Mouse (Mus musculus) lung, embryonic 15.5 days (tissue): ENCODE measurements around the gene Rragd. TPM values are rescaled to one million over a fixed set of nuclear protein-coding genes. Genes with fewer than 3 reads are reported as not detected.
"Not testable (repeated sequence)": the region's sequence is repeated elsewhere in the genome, so short reads cannot be mapped to it uniquely, and the experiment has no call there.

Experiments
- ATAC-seq: fragments of 200-750 bp; cut with Nextera tagmentation; 2 replicates; pipeline ENCODE4 v1.8.0; 2017; ENCODE audit warnings: moderate number of reproducible peaks, borderline replicate concordance; ENCODE audit not compliant: low FRiP score, low TSS enrichment; ENCODE audit errors: extremely low read depth
- H3K27ac ChIP-seq: fragments of 300-500 bp; sonication (generic); 2 replicates; pipeline ENCODE4 v1.5.1; 2015; ENCODE audit warnings: moderate library complexity, mild to moderate bottlenecking, inconsistent platforms
- H3K27me3 ChIP-seq: fragments of 300-500 bp; sonication (generic); 2 replicates; pipeline ENCODE4 v1.6.1; 2015; ENCODE audit warnings: inconsistent platforms
- H3K36me3 ChIP-seq: fragments of 300-500 bp; sonication (generic); 2 replicates; pipeline ENCODE4 v1.6.1; 2015; ENCODE audit warnings: inconsistent platforms
- H3K4me1 ChIP-seq: fragments of 300-500 bp; sonication (generic); 2 replicates; pipeline ENCODE4 v1.6.1; 2015; ENCODE audit warnings: inconsistent platforms
- H3K4me2 ChIP-seq: fragments of 300-500 bp; sonication (generic); 2 replicates; pipeline ENCODE4 v1.6.1; 2015; ENCODE audit warnings: inconsistent platforms, mild to moderate bottlenecking, moderate library complexity
- H3K4me3 ChIP-seq: fragments of 300-500 bp; sonication (generic); 2 replicates; pipeline ENCODE4 v1.5.1; 2015; ENCODE audit warnings: mild to moderate bottlenecking, inconsistent platforms
- H3K9ac ChIP-seq: fragments of 300-500 bp; sonication (generic); 2 replicates; pipeline ENCODE4 v1.6.1; 2015; ENCODE audit warnings: inconsistent platforms
- H3K9me3 ChIP-seq: fragments of 300-500 bp; sonication (generic); 2 replicates; pipeline ENCODE4 v1.6.1; 2016; ENCODE audit warnings: inconsistent platforms
- WGBS: fragments of 180-500 bp; shearing (Covaris S2); methylation state at CpG from one replicate; pipeline ENCODE4 v1.1.7; 2015; 5-methylcytosine and 5-hydroxymethylcytosine counted together
- polyA plus RNA-seq: library from polyadenylated mRNA; unstranded; fragments of >200 nt; fragmentation: Nextera tagmentation; extraction: Ambion mirVana; gene quantifications from 2 replicates; pipeline ENCODE4 v1.2.1, GENCODE M21; 2015

Gene Rragd
- polyA plus RNA-seq, 1 experiment from 2014 or later = 2.7 TPM

GRCm38 (mm10) chr4:32989346-32989745, 6.5 kb downstream of the Rragd start:
- Histone ChIP-seq H3K9me3 (no peaks in the 10 kb centered on the region), H3K4me2 (no peak overlapping the region), H3K9ac (no peak overlapping the region), H3K4me3 (no peak overlapping the region), H3K27ac (no peak overlapping the region), H3K36me3 (no peaks in the 10 kb centered on the region), H3K4me1 (peaks cover 6% of the 10 kb centered on the region), H3K27me3 (peaks cover 20% of the 10 kb centered on the region; the same call in 1 of the 2 replicates)
- no peak for ATAC-seq
- 68% methylated on average over 2 of the region's 2 CpGs for WGBS

- no peak for ATAC-seq
- no peaks in the 10 kb centered on the region for H3K9me3 ChIP-seq
- WGBS = 59% methylated on average over 3 of the region's 3 CpGs
- H3K4me1 ChIP-seq = no peaks in the 10 kb centered on the region
- H3K27me3 ChIP-seq = no peaks in the 10 kb centered on the region
- no peak overlapping the region for H3K9ac ChIP-seq
- no peak overlapping the region for H3K4me3 ChIP-seq
- no peaks in the 10 kb centered on the region for H3K36me3 ChIP-seq
- H3K27ac ChIP-seq = no peak overlapping the region
- no peak overlapping the region for H3K4me2 ChIP-seq
Measured at GRCm38 (mm10) chr4:32994168-32994567, 11.3 kb downstream of the Rragd start.

- Histone ChIP-seq H3K4me3 (no peak overlapping the region), H3K27ac (no peak overlapping the region), H3K9me3 (no peaks in the 10 kb centered on the region), H3K9ac (no peak overlapping the region), H3K27me3 (no peaks in the 10 kb centered on the region), H3K4me2 (no peak overlapping the region), H3K4me1 (no peaks in the 10 kb centered on the region), H3K36me3 (no peaks in the 10 kb centered on the region)
- no peak for ATAC-seq
- WGBS = 91% methylated on average over 5 of the region's 5 CpGs
Measured at GRCm38 (mm10) chr4:32996083-32996482, 13.2 kb downstream of the Rragd start.

GRCm38 (mm10) chr4:32997571-32997970, 14.7 kb downstream of the Rragd start:
- no peaks in the 10 kb centered on the region for H3K9me3 ChIP-seq
- no peaks in the 10 kb centered on the region for H3K4me1 ChIP-seq
- H3K36me3 ChIP-seq = no peaks in the 10 kb centered on the region
- WGBS = 76% methylated on average over 5 of the region's 5 CpGs
- H3K4me2 ChIP-seq = no peak overlapping the region
- no peak overlapping the region for H3K27ac ChIP-seq
- no peak overlapping the region for H3K4me3 ChIP-seq
- no peaks in the 10 kb centered on the region for H3K27me3 ChIP-seq
- no peak overlapping the region for H3K9ac ChIP-seq
- no peak for ATAC-seq

GRCm38 (mm10) chr4:32998996-32999395, 16.2 kb downstream of the Rragd start:
- H3K4me2 ChIP-seq = no peak overlapping the region
- H3K4me3 ChIP-seq = no peak overlapping the region
- no peaks in the 10 kb centered on the region for H3K27me3 ChIP-seq
- H3K9me3 ChIP-seq = no peaks in the 10 kb centered on the region
- 92% methylated on average over 8 of the region's 8 CpGs for WGBS
- no peaks in the 10 kb centered on the region for H3K4me1 ChIP-seq
- no peaks in the 10 kb centered on the region for H3K36me3 ChIP-seq
- no peak overlapping the region for H3K9ac ChIP-seq
- H3K27ac ChIP-seq = no peak overlapping the region
- no peak for ATAC-seq

GRCm38 (mm10) chr4:33002081-33002480, 19.2 kb downstream of the Rragd start:
- WGBS = 71% methylated on average over 3 of the region's 3 CpGs
- Histone ChIP-seq H3K9me3 (no peaks in the 10 kb centered on the region), H3K4me3 (no peak overlapping the region), H3K9ac (no peak overlapping the region), H3K27me3 (no peaks in the 10 kb centered on the region), H3K36me3 (no peaks in the 10 kb centered on the region), H3K4me1 (no peaks in the 10 kb centered on the region), H3K4me2 (no peak overlapping the region), H3K27ac (no peak overlapping the region)
- ATAC-seq = no peak

- not testable (repeated sequence) for H3K9me3 ChIP-seq, ATAC-seq, H3K27me3 ChIP-seq, H3K4me2 ChIP-seq, H3K9ac ChIP-seq, H3K4me3 ChIP-seq, H3K36me3 ChIP-seq, H3K4me1 ChIP-seq, H3K27ac ChIP-seq
- 89% methylated on average over 10 of the region's 10 CpGs for WGBS
Measured at GRCm38 (mm10) chr4:33005595-33006470, 23.0 kb downstream of the Rragd start.

GRCm38 (mm10) chr4:33006844-33007243, 24.0 kb downstream of the Rragd start:
- Histone ChIP-seq H3K4me2 (no peak overlapping the region), H3K4me1 (no peaks in the 10 kb centered on the region), H3K9me3 (no peaks in the 10 kb centered on the region), H3K27me3 (no peaks in the 10 kb centered on the region), H3K4me3 (no peak overlapping the region), H3K9ac (no peak overlapping the region), H3K27ac (no peak overlapping the region), H3K36me3 (no peaks in the 10 kb centered on the region)
- 84% methylated on average over 11 of the region's 11 CpGs for WGBS
- no peak for ATAC-seq

GRCm38 (mm10) chr4:33007443-33008217, 24.8 kb downstream of the Rragd start:
- no peaks in the 10 kb centered on the region for H3K9me3 ChIP-seq
- 63% methylated on average over 9 of the region's 9 CpGs for WGBS
- no peak overlapping the region for H3K4me2 ChIP-seq
- no peaks in the 10 kb centered on the region for H3K36me3 ChIP-seq
- H3K27me3 ChIP-seq = no peaks in the 10 kb centered on the region
- H3K4me1 ChIP-seq = no peaks in the 10 kb centered on the region
- H3K4me3 ChIP-seq = no peak overlapping the region
- no peak overlapping the region for H3K9ac ChIP-seq
- ATAC-seq = no peak
- no peak overlapping the region for H3K27ac ChIP-seq

GRCm38 (mm10) chr4:33010078-33010477, 27.2 kb downstream of the Rragd start:
- ATAC-seq = no peak
- Histone ChIP-seq H3K4me3 (no peak overlapping the region), H3K9me3 (no peaks in the 10 kb centered on the region), H3K27ac (no peak overlapping the region), H3K27me3 (no peaks in the 10 kb centered on the region), H3K36me3 (no peaks in the 10 kb centered on the region), H3K4me2 (no peak overlapping the region), H3K4me1 (no peaks in the 10 kb centered on the region), H3K9ac (no peak overlapping the region)
- WGBS = 96% methylated on average over 1 of the region's 1 CpGs

GRCm38 (mm10) chr4:33012484-33012883, 29.6 kb downstream of the Rragd start:
- Histone ChIP-seq H3K27ac (no peak overlapping the region), H3K27me3 (no peaks in the 10 kb centered on the region), H3K36me3 (no peaks in the 10 kb centered on the region), H3K9me3 (no peaks in the 10 kb centered on the region), H3K4me2 (no peak overlapping the region), H3K9ac (no peak overlapping the region), H3K4me3 (no peak overlapping the region), H3K4me1 (no peaks in the 10 kb centered on the region)
- WGBS = 82% methylated on average over 4 of the region's 4 CpGs
- ATAC-seq = no peak

GRCm38 (mm10) chr4:33018361-33018999, 35.6 kb downstream of the Rragd start:
- Histone ChIP-seq H3K4me3 (no peak overlapping the region), H3K9ac (no peak overlapping the region), H3K36me3 (no peaks in the 10 kb centered on the region), H3K4me1 (no peaks in the 10 kb centered on the region), H3K27me3 (no peaks in the 10 kb centered on the region), H3K27ac (no peak overlapping the region), H3K4me2 (no peak overlapping the region), H3K9me3 (no peaks in the 10 kb centered on the region)
- ATAC-seq = peak; percentile 57; the same call in 1 of the 2 replicates
- 45% methylated on average over 9 of the region's 9 CpGs for WGBS
